Mouse (Mus musculus) monocyte, adult 5-6 weeks (primary cell): Measurements from ENCODE around the gene Pawr. TPM values are rescaled to one million over a fixed set of nuclear protein-coding genes. Genes with fewer than 3 reads are reported as not detected.
"Not testable (repeated sequence)": the region's sequence is repeated elsewhere in the genome, so short reads cannot be mapped to it uniquely, and the experiment has no call there.

Experiments
- ATAC-seq: fragments of 153-309, 156-312 bp; replicated peaks from 2 replicates; pipeline ENCODE4 v1.8.0; 2017; ENCODE audit warnings: mild to moderate bottlenecking; ENCODE audit not compliant: low TSS enrichment, insufficient number of reproducible peaks, severe bottlenecking, poor library complexity, low FRiP score
- total RNA-seq: library from RNA; stranded (forward); fragments of 200-1000, 200-491, 200-594 nt; gene quantifications from 3 replicates; pipeline ENCODE4 v1.2.3, GENCODE M21; 2017

Pawr gene
- total RNA-seq, 1 experiment from 2014 or later, result 0.29 TPM

- no peak for ATAC-seq
Observed at GRCm38 (mm10) chr10:108408025-108408424, 76.1 kb downstream of the Pawr start.

- ATAC-seq, result no peak
Observed at GRCm38 (mm10) chr10:108408437-108408836, 76.5 kb downstream of the Pawr start.

- no peak for ATAC-seq
Observed at GRCm38 (mm10) chr10:108408986-108409385, 77.1 kb downstream of the Pawr start.

GRCm38 (mm10) chr10:108409529-108409928, 77.6 kb downstream of the Pawr start:
- ATAC-seq, result no peak

GRCm38 (mm10) chr10:108414936-108415635, 83.2 kb downstream of the Pawr start:
- ATAC-seq, result no peak

- no peak for ATAC-seq
Observed at GRCm38 (mm10) chr10:108417448-108417847, 85.5 kb downstream of the Pawr start.

GRCm38 (mm10) chr10:108430553-108430952, 98.6 kb downstream of the Pawr start:
- ATAC-seq, result no peak

- no peak for ATAC-seq
Observed at GRCm38 (mm10) chr10:108432194-108432593, 100.3 kb downstream of the Pawr start.

- no peak for ATAC-seq
Observed at GRCm38 (mm10) chr10:108433976-108434375, 102.1 kb downstream of the Pawr start.

GRCm38 (mm10) chr10:108435616-108436015, 103.7 kb downstream of the Pawr start:
- no peak for ATAC-seq

- ATAC-seq, result no peak
Observed at GRCm38 (mm10) chr10:108436365-108436764, 104.4 kb downstream of the Pawr start.

- not testable (repeated sequence) for ATAC-seq
Observed at GRCm38 (mm10) chr10:108440251-108440650, 108.3 kb downstream of the Pawr start.

- no peak for ATAC-seq
Observed at GRCm38 (mm10) chr10:108443931-108444876, 112.3 kb downstream of the Pawr start.

GRCm38 (mm10) chr10:108445123-108445522, 113.2 kb downstream of the Pawr start:
- no peak for ATAC-seq

GRCm38 (mm10) chr10:108445606-108446005, 113.7 kb downstream of the Pawr start:
- no peak for ATAC-seq

GRCm38 (mm10) chr10:108446041-108446931, 114.4 kb downstream of the Pawr start:
- ATAC-seq, result no peak

- ATAC-seq, result no peak
Observed at GRCm38 (mm10) chr10:108447211-108447610, 115.3 kb downstream of the Pawr start.

GRCm38 (mm10) chr10:108448421-108448820, 116.5 kb downstream of the Pawr start:
- no peak for ATAC-seq

GRCm38 (mm10) chr10:108450401-108450800, 118.5 kb downstream of the Pawr start:
- ATAC-seq, result no peak
